Mouse (Mus musculus) MEL-GATA-1-ER (cell line): Measurements from ENCODE around the gene Gm10037.
"Not testable (repeated sequence)": the region's sequence is repeated elsewhere in the genome, so short reads cannot be mapped to it uniquely, and the experiment has no call there.

Experiments used
- DNase-seq: peaks from one replicate; pipeline ENCODE4 v3.0.0-alpha.2; 2012; ENCODE audit warnings: low read depth; ENCODE audit errors: extremely low read depth

Gm10037 gene

GRCm38 (mm10) chr13:67876049-67876698 is 45.3 kb downstream of the Gm10037 start:
- not testable (repeated sequence) for DNase-seq

- DNase-seq, result no peak
Observed at GRCm38 (mm10) chr13:67876699-67877254, 45.9 kb downstream of the Gm10037 start.

GRCm38 (mm10) chr13:67883966-67884365 is 53.1 kb downstream of the Gm10037 start:
- no peak for DNase-seq
